ENCODE assay signal across 9 mouse cellular contexts in genomic region chr13:112152614-112153550, GRCm38 (mm10).
DNase-seq lines count a peak whose midpoint lies in the region; ATAC-seq and TF ChIP-seq lines count a peak whose summit lies in the region.
"Had no signal": no experiment of that assay in that cellular context is flagged by ENCODE, and none has a peak within 500 bp of the region (broad histone marks: within the 10 kb centered on the region; RNA-seq: fewer than 3 reads in every experiment).

No protein-coding gene starts in this region.

- H3K4me2 ChIP-seq in heart, embryonic 13.5 days: peak overlapping the region; percentile 57
- peak overlapping the region; percentile 39 for H3K4me2 ChIP-seq in kidney, embryonic 15.5 days
- peak overlapping the region; percentile 48 for H3K4me2 ChIP-seq in lung, embryonic 14.5 days

- no peaks in the 10 kb centered on the region for H3K36me3 ChIP-seq in embryonic facial prominence, embryonic 10.5 days (replicated peaks)
- H3K36me3 ChIP-seq in heart, embryonic 13.5 days: no peaks in the 10 kb centered on the region
- no peaks in the 10 kb centered on the region for H3K36me3 ChIP-seq in kidney, embryonic 15.5 days
- no peaks in the 10 kb centered on the region for H3K36me3 ChIP-seq in lung, embryonic 14.5 days (ENCODE audit: insufficient read depth)

- peaks cover 10% of the 10 kb centered on the region; the same call in 1 of the 2 replicates for H3K27me3 ChIP-seq in embryonic facial prominence, embryonic 10.5 days (replicated peaks; ENCODE audit: low read depth, poor library complexity, severe bottlenecking)
- no peaks in the 10 kb centered on the region for H3K27me3 ChIP-seq in heart, embryonic 13.5 days (replicated peaks)
- H3K27me3 ChIP-seq in kidney, embryonic 15.5 days: no peaks in the 10 kb centered on the region
- H3K27me3 ChIP-seq in lung, embryonic 14.5 days (ENCODE audit: insufficient read depth, low read length): no peaks in the 10 kb centered on the region

- TF ChIP-seq CTCF in lung, embryonic 14.5 days (IDR thresholded peaks at IDR 0.05; ENCODE audit: low read depth): no peak

- no peaks in the 10 kb centered on the region for H3K9me3 ChIP-seq in embryonic facial prominence, embryonic 10.5 days
- peaks cover 3% of the 10 kb centered on the region; the same call in 1 of the 2 replicates for H3K9me3 ChIP-seq in heart, embryonic 13.5 days
- no peaks in the 10 kb centered on the region for H3K9me3 ChIP-seq in kidney, embryonic 15.5 days (replicated peaks)
- H3K9me3 ChIP-seq in lung, embryonic 14.5 days (ENCODE audit: low read depth, low read length): no peaks in the 10 kb centered on the region

- 15% methylated on average over 27 of the region's 27 CpGs for WGBS in embryonic facial prominence, embryonic 10.5 days
- WGBS in heart, embryonic 13.5 days: 9% methylated on average over 27 of the region's 27 CpGs
- WGBS in kidney, embryonic 15.5 days: 21% methylated on average over 27 of the region's 27 CpGs
- WGBS in lung, embryonic 14.5 days: 9% methylated on average over 27 of the region's 27 CpGs

- DNase-seq in adrenal gland, adult 2 months: peak; percentile 60
- no peak for DNase-seq in adrenal gland, adult 18-20 months (ENCODE audit: low spot score in 2 of 2)
- peak; percentile 45 for DNase-seq in embryonic facial prominence, embryonic 10.5 days (ENCODE audit: low spot score)
- peak; percentile 54 for DNase-seq in lung, embryonic 14.5 days
- DNase-seq in ovary, postnatal 36 days (ENCODE audit: low spot score): peak; percentile 34
- no peak for DNase-seq in right cerebral cortex, adult 2 months (ENCODE audit: low spot score in 2 of 2)

- H3K4me3 ChIP-seq in embryonic facial prominence, embryonic 10.5 days: peak overlapping the region; percentile 36
- peak overlapping the region; percentile 10 for H3K4me3 ChIP-seq in heart, embryonic 13.5 days
- H3K4me3 ChIP-seq in kidney, embryonic 15.5 days (replicated peaks): no peak overlapping the region
- H3K4me3 ChIP-seq in lung, embryonic 14.5 days (ENCODE audit: low read depth, low read length): no peak overlapping the region
- H3K4me3 ChIP-seq: erythroblast, embryonic 14.5 days had no signal

- H3K27ac ChIP-seq in embryonic facial prominence, embryonic 10.5 days (replicated peaks): no peak overlapping the region; the same call in 1 of the 2 replicates
- H3K27ac ChIP-seq in heart, embryonic 13.5 days (replicated peaks): peak overlapping the region; percentile 86
- H3K27ac ChIP-seq in kidney, embryonic 15.5 days: peak overlapping the region; percentile 61
- peak overlapping the region; percentile 82 for H3K27ac ChIP-seq in lung, embryonic 14.5 days (ENCODE audit: low read depth)

- ATAC-seq in heart, embryonic 13.5 days (ENCODE audit: extremely low read depth, insufficient number of reproducible peaks, low FRiP score, low TSS enrichment): peak; percentile 58; the same call in 1 of the 2 replicates
- ATAC-seq in kidney, embryonic 15.5 days (replicated peaks; ENCODE audit: low FRiP score): peak; percentile 78
- peak; percentile 76 for ATAC-seq in lung, embryonic 14.5 days (ENCODE audit: insufficient read depth)

- peaks cover 23% of the 10 kb centered on the region for H3K4me1 ChIP-seq in embryonic facial prominence, embryonic 10.5 days
- peaks cover 27% of the 10 kb centered on the region for H3K4me1 ChIP-seq in heart, embryonic 13.5 days
- peaks cover 22% of the 10 kb centered on the region for H3K4me1 ChIP-seq in kidney, embryonic 15.5 days
- H3K4me1 ChIP-seq in lung, embryonic 14.5 days (ENCODE audit: insufficient read depth): peaks cover 13% of the 10 kb centered on the region

- H3K9ac ChIP-seq in heart, embryonic 13.5 days: peak overlapping the region; percentile 64
- H3K9ac ChIP-seq in kidney, embryonic 15.5 days: no peak overlapping the region
- H3K9ac ChIP-seq in lung, embryonic 14.5 days: peak overlapping the region; percentile 16

Comparison
In these comparisons a context has a peak if more than half of its experiments do, and no peak if none do; other contexts are left out.
1. DNase-seq: peak in adrenal gland, adult 2 months (single experiment), embryonic facial prominence, embryonic 10.5 days (single experiment), lung, embryonic 14.5 days (single experiment) and ovary, postnatal 36 days (single experiment); none in adrenal gland, adult 18-20 months (0 of 2) and right cerebral cortex, adult 2 months (0 of 2).
2. H3K4me3 ChIP-seq: peak in embryonic facial prominence, embryonic 10.5 days (single experiment) and heart, embryonic 13.5 days (single experiment); none in kidney, embryonic 15.5 days (single experiment) and lung, embryonic 14.5 days (single experiment).
3. Peak in every context shown above with its lines, with median percentiles within 50 percentile points of each other: ATAC-seq and H3K4me2 ChIP-seq.